Mouse (Mus musculus): Measurements from ENCODE around the gene Fbxo36.

The Fbxo36 gene

DNA sequence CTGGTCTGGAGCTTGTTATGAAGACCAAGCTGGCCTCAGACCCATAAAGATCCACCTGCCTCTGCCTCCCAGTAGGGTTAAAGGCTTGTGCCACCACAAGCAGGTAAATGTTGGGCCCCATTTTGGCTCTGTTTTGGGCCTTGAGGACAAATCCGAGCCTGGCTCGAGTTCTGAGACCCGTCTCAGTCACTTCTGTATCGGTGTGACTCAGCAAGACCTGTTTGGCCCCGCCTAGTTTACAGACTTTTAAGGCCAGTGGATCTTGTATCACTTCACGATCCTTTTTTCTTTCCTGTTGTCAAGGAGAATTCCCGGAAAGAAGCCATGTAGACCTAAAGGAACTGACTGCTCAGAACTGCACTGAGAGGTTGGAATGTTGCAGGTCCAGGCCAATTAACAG lies 50.9 kb downstream of the Fbxo36 start:
- DNase-seq (ENCODE audit: low spot score) = no peak

DNA sequence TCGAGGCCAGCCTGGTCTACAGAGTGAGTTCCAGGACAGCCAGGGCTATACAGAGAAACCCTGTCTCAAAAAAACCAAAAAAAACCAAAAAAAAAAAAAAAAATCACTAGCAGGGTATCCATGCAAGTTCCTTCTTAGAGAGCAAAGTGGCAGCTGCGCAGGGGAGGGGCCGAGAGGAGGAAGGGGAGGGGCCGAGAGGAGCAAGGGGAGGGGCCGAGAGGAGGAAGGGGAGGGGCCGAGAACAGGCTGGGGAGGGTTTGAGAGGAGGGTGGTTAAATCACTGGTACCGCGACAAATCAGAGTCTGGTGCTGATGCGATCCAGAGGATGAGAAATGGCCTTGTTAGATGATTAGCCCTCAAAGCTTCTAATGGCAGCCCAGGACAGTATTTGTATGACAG lies 52.1 kb downstream of the Fbxo36 start:
- DNase-seq (ENCODE audit: low spot score) = no peak

DNA sequence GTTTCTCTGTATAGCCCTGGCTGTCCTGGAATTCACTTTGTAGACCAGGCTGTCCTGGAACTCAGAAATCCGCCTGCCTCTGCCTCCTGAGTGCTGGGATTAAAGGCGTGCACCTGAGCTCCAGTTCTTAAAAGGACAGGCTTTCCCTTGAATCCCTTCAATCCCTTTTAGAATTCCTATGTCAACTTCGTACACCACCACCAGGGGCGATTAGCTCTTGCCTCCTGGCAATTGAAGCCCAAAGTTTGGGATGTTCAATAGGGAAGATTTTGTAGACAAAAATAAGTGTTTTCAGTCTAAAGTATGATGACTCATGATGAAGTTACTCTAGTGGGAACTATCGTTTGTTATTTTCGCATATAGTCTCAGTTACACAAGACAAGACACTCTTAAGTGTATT lies 57.7 kb downstream of the Fbxo36 start:
- no peak for DNase-seq (ENCODE audit: low spot score)

DNA sequence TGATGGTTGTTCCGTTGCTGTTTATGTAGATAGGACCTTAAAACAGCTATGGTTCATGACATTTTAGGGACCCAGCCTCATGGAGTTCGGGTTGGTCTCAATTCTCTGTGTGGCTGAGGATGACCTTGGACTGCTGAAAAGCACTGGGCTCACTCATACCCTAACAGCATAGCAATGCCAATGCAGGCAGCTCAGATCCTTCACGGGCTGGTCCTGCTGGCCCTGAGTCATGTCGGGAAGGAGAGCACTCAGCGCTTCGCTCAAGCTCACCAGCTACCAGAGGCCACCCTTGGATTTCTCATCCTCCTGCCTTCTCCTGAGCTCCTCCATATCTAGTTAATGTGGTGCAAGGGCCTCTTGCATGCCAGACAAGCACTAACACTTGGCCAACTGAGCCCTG lies 59.5 kb downstream of the Fbxo36 start:
- DNase-seq (ENCODE audit: low spot score) = no peak

DNA sequence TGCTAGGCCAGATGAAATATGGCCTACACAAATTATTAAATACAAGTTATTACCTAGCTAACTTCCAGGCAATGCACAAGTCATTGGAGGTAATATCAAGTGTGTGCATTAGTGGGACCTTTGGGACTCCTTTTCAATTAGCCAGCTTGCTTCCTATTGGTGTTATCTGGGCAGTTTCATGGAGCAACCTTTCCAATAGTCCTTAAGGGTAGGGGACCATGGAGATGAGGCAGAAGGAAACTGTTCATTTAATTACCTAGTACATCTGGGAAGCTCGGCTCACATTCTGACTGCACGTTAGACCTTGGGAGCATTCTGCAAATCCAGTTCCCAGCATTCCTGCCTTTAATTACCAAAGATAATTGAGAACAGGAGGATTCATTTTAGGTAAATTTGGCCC lies 64.8 kb downstream of the Fbxo36 start:
- no peak for DNase-seq (ENCODE audit: low spot score)

DNA sequence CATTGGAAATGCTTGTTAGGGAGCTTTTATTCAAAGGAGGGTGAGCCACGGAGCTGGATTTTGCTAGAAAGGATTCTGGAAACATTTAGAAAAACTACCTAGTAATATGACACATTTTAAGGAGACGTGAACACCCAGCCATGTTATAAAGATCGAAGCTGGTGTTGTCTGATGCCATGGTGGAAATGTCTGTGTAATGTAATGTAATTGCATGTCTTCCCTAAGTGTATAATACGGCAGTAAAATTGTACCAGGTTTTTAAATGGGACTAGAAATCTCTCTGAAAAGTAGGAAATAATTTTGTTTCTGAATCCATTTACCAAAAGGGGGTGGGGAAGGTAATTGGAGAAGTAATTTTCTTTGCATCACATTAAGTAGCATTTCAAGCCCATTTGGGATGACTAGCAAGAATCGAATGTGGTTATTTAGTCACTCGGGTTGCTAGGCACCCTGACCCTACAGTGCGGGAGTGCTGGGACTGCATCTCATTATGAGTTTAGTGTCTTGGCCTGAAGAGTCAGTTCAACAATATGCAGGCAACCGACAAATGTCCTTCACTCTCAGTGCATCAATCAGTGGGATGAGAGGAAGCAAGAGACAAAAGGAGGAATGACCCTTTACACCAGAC lies 70.7 kb downstream of the Fbxo36 start:
- no peak for DNase-seq (ENCODE audit: low spot score)

DNA sequence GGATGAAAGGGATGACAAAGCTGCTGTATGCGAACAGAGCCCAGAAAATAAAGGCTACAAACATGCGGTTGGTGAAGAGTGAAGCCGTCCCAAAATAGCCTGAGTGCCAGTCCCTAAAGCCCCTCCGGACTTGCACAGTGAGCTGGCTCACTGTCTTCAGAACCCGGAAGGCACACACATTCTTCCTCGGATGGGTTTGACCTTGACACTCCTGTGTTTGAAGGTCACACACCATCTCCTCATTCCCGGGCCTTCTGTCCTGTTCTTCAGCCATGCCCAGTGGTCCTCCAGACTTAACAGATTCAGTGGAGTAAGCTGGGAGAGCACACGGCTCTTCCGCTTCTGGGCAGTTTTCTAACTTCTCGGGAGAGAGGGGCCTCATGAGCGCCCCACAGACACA lies 72.9 kb downstream of the Fbxo36 start:
- no peak for DNase-seq (ENCODE audit: low spot score)

DNA sequence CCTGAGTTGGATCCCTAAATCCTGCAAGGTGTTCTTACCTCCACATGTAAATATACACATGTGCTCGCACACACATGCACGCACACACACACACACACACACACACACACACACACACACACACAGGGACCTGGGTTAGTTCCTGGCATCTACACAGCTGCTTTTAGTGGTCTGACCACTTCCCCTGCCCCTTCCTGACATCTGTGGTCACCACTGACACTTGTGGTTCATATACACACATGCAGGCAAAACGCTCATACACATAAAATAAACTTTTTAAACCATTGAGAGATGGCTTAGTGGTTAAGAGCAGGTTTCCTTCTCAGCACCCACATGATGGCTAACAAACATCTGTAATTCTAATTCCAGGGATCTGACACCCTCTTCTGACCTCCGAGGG lies 75.4 kb downstream of the Fbxo36 start:
- DNase-seq (ENCODE audit: low spot score) = no peak

DNA sequence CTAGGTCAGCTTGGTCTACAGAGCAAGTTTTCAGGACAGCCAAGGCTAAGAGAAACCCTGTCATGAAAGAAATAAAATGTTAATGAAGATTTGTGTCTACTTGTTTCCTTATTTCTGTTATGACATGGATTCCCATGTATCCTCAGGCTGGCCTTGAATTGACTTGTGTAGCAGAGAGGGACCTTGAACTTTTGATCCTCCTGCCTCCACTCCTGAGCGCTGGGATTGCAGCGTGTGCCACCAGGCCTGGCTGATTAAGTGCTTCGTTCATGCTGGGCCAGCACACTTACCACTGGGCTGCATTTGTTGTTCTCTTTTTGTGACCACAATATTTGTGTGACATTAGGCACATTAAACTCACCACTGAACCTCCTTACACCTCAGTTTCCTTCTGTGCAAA lies 79.2 kb downstream of the Fbxo36 start:
- no peak for DNase-seq (ENCODE audit: low spot score)

DNA sequence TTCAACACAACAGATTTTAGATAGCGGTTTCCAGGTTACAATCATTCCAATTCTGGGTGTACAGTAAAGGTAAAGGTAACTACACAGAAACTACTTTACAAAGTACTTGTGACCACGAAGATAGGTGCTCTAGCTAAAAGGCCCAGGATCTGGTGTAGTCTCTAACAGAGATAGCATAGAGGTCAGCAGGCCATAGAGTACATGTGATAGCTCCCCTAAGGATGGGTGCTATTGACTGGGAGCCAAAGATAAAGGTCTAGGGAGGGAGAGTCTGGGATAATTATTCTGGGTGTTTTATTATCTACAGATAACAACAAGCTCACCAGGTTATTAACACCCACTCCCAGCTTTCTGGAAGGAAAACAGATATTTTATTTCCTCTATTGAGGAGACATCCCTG lies 83.8 kb downstream of the Fbxo36 start:
- no peak for DNase-seq (ENCODE audit: low spot score)

DNA sequence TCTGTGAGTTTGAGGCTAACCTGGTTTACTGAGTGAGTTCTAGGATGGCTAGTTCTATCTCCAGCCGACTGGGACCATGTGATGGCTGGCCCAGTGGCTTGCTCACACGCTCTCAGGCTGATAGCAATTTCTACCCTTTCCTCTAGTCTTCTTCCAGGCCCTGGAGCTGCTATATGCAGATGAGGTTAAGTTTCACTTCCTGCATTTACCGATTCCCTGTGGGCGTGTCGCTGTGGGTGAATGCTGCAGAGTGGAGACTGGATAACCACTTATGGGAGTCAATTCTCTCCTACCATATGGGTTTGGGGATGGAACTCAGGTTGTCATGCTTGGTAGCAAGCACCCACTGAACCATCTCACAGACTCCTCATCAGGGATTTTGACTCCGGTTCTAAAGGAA lies 84.5 kb downstream of the Fbxo36 start:
- no peak for DNase-seq (ENCODE audit: low spot score)

DNA sequence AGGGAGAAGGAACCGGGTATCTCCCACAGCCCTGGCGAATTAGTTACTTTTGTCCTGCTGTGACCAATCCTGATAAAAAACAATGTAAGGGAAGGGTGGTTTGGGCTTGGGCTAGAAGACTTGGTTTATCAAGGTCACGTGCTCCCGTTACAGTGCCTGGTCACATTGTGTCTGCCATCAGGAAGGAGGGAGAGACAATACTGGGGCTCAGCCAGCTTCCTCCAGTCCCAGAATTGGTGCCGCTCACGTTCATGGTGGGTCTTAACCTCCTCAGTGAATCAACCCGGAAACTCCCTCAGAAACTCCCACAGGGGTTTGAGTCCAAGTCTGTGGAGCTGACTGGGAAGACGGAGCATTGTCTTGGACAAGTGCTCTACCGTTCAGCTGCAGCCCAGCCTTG lies 86.0 kb downstream of the Fbxo36 start:
- no peak for DNase-seq (ENCODE audit: low spot score)

DNA sequence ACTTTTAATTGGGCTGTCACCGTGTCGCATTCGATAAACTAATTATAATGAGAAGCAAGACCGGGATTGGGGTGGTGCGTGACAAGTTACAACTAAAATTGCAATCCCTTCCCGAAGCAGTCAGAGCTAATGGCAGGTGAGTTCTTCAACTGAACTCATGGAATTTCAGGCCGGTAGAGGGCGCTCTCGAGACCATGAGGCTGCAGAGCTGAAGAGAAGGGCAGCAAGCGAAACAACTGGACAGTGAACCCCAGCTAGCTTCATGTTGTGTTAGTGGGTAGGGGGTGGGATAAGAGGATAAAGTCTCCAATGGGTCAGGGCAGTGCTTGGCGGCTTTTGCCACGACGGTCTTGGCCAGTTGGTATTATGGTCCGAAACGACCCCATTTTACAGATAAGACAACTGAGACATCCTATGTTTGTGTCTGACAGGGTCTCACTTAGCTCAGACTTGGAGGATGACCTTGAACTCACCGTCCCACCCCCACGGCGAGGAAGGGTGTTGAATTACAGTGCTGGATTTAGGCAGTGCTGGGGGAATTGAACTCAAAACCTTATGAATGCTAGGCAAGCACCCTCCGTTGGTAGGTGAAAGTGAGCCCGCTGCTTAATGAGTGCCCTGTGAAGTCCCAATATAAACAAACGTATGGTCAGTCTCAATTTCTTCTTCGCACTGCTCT lies 94.0 kb downstream of the Fbxo36 start:
- no peak for DNase-seq (ENCODE audit: low spot score)

DNA sequence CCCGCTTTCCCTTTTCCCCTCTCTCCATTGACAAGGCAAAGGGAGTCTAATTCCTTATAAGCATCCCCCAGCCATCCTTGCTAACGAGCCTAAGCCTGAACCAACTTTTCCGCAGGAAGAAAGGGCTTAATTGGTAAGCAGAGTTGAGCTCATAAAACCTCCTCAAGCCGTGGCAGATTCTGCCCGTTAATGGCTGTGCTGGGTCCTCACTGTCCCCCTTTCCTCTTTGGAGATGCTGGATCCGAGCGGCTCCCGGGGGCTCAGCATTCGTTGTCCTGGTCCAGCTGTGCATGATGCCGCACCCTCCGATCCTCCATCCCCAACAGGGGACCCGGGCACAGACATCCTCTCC lies 94.5 kb downstream of the Fbxo36 start:
- no peak for DNase-seq (ENCODE audit: low spot score)

DNA sequence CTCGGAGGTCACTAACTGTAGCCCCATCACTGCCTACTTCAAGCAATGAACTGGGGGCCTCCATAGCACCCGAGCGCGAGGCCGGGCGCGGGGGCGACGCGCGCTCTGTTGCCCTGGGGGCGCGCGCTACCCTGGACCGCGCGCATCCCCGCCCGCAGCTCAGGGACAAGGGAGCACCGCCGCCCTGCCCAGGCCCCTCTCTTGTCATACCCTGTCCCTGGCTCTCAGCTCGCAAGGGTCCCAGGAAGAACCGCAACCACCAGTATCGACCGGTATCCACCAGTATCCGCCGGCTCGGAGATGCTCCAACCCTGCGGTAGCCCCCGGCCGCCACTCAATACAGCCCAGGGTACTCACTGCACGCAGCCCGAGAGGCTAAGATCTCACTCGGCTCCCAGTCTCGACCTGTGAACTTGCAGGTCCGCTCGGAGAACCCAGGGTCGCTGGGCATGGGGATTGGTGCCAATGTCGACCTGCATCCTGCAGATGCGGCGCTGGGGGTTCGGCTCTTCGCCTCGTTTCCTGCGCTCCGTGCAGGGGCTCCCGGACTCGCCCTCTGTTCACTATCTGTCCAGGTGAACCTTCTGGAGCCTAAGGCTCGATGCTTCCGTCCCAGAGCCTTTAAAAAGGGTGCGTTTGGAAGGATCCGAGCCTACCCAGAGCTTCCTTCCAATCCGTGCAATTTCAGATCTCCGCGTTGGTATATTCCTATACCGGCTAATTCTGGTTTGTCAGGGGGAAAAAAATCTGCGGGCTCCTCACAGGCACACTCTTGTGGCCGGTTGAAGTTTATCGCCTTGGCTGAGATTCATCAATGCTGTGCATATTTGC lies 95.1 kb downstream of the Fbxo36 start, which contains the start of gene Slc16a14:
Slc16a14 (minus strand) TSS at position 632 of the 831 bp plus-strand sequence.
- no peak for DNase-seq (ENCODE audit: low spot score)

DNA sequence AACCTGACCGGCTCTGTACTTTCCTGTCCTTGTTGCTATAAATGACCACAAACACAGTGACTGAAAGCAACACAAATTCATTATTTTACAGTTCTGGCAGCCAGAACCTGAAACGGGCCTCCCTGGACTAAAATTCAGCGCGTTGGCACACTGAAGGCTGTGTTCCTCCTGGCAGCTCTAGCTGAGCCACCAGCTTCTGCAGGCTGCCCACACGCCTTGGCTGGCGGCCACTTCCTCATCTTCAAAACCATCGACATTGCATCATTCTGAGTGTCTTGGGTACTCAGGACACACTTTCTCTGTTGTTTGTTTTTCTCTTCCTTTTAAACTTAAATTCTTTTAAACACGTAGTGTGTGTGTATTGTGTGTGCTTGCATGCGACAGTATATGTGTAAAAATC lies 96.0 kb downstream of the Fbxo36 start:
- DNase-seq (ENCODE audit: low spot score) = no peak

DNA sequence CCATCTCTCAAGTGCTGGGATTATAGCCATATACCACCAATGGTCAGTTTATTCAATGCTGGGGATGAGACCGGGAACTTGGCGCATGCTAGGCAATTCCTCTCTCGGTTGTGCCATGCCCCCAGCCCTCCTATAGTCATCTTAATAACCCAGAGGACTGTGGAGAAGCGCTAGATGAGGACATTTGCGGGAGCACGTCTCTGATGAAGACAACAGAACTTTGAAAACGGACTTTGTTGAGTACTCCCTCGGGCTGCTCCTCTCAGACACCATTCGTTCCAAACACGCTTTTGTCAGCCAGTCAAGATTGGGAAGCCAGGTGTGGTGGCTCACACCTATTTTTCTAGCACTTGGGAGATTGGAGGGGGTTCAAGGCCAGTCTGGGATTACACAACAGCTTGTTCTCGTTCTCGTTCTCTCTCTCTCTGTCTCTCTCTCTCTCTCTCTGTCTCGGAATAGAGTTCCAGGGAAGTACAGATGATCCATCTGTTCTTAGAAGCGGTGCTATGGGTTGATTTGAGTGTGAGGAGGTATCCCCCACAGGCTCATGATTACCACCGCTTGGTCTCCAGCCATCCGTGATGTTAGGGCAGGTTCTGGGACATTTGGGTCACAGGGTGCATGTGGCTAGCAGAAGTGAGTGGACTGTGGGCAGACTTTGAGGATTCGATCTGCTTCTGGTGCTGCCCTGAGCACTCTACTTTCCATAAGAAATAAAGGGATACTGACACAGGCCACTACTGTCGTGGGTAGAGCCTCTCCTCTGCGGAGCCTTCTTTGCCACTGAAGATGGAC lies 97.3 kb downstream of the Fbxo36 start:
- DNase-seq (ENCODE audit: low spot score) = no peak

DNA sequence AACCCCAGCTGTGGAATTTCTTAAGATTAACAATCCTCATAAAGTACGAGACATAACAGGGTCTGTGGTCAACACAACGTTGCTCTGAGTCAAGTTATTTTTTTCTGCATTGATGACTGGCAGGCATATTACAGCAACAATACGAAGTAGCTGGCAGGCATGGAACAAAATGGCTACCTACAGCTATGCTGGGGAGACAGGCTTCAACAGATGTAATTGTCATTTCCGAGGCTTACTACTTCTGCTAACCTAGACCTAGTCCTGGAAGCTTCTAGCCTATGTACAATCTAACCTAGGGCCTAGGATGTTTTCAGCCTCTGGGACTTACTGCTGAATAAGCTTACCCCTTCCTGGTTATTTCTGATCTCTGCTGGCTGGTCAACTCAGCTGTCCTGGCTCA lies 99.8 kb downstream of the Fbxo36 start:
- DNase-seq (ENCODE audit: low spot score) = no peak

DNA sequence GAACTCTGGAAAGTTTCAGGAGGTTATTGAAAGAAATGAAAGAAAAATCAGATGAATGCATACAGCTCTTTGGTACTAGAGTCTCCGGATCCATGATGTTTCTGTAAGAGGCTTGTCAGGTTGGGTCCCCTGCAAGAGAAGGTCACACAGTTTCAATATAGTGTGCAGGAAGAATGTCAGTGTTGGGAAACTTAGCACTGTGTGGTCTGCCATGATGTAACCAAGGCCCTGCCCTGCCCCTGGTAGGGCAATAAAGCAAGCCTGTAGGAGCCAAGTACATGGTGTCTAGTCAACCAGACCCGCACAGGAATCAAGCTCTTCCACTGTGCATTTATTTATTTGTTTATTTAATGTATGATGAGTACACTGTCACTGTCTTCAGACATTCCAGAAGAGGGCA lies 100.7 kb downstream of the Fbxo36 start:
- DNase-seq (ENCODE audit: low spot score) = no peak

DNA sequence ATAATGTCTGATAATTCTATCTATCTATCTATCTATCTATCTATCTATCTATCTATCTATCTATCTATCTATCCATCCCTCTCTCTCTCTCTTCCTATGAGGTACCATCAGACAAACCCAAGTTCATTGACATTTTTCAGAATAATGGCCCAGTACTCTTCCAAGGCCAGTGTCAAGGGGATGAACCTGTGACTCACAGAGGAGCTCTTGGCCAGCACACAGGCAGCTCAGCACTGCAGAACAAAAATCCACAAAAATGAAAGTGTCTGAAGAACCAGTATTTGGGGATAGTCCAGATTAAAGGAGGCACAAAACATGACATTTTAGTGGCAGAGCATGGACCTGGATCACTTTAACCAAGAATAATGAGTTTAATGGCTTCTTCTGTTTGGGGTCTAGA lies 103.0 kb downstream of the Fbxo36 start:
- no peak for DNase-seq (ENCODE audit: low spot score)

DNA sequence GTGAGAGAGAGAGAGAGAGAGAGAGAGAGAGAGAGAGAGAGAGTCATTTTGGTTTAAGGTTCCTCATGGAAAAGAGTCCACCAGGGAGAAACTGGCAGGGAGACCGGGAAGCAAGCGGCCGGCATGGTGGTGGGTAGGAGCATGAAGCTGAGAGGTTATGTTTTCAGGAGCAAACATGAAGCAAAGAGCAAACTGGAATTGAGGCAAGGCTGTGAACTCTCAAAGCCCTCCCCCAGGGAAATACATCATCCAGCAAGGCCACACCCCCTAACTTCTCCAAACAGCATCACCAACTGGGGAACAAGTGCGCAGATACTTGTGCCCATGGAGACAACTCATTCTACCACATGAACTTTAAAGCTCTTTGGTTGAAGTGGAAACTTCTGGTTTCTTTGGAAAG lies 103.9 kb downstream of the Fbxo36 start:
- no peak for DNase-seq (ENCODE audit: low spot score)

DNA sequence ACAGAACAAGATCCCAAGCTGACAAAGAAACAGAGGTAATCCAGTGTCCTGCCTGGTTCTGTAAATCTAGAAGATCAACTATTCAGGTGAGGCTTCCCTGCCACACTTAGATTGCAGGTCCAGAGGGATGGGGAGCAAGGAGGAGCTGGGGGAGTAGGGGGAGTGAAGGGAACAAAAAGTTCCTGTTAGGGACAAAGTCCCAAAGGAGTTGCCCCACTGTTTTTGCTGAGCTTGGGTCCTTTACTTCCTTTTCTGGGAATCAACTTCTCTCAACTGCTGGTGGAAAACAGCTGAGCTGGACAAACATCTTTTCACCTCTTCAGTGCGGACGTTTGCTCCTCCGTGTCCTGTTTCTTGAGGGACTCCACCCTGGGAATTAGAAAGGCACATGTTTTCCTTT lies 106.3 kb downstream of the Fbxo36 start:
- DNase-seq (ENCODE audit: low spot score) = no peak

DNA sequence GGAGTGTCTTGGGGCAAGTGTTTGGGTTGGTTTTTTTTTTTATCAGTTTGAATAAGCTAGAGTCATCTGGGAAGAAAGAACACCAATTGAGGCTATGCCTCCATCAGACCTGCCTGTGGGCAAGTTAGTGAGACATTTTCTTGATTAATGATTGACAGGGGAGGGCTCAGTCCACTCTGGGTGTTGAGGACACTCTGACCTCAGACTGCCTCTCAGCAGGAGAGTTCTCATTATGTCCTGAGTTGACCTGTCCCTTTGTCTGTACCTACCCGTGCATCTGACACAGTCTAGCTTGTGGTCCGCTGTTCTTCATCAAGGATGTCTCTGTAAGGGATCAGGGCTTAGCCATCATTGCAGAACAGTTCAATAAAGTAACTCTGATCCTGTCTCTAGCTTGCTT lies 107.7 kb downstream of the Fbxo36 start:
- no peak for DNase-seq (ENCODE audit: low spot score)
